Mouse (Mus musculus) liver, adult 2 months (tissue): Measurements from ENCODE around the gene Slc2a3.

Source experiments
- CTCF ChIP-seq: fragments of 200-500 bp; IDR thresholded peaks from 2 replicates; pipeline ENCODE4 v1.5.1; 2011; ENCODE audit warnings: low read depth, low read length, control low read depth
- POLR2A ChIP-seq: fragments of 200-500 bp; IDR thresholded peaks from 2 replicates; pipeline ENCODE4 v1.6.1; 2011; ENCODE audit warnings: low read length, control low read depth; ENCODE audit not compliant: insufficient read depth; ENCODE audit errors: extremely low read depth

- TF ChIP-seq CTCF = no peak
- TF ChIP-seq POLR2A = no peak
These were observed 19.6 kb upstream of the Slc2a3 start for GRCm38 (mm10) chr6:122820799-122821650.
